In genomic region chr8:104353186-104353585, GRCm38 (mm10) we compare ENCODE assay signal across 13 mouse cellular contexts. TPM values are rescaled to one million over a fixed set of nuclear protein-coding genes. Genes with fewer than 3 reads are reported as not detected.
DNase-seq lines count a peak whose midpoint lies in the region; ATAC-seq and TF ChIP-seq lines count a peak whose summit lies in the region.
"Had no signal": no experiment of that assay in that cellular context is flagged by ENCODE, and none has a peak within 500 bp of the region (broad histone marks: within the 10 kb centered on the region; RNA-seq: fewer than 3 reads in every experiment).

No protein-coding gene starts in this region.

- no peak overlapping the region for H3K27ac ChIP-seq in kidney, embryonic 15.5 days
- no peak overlapping the region for H3K27ac ChIP-seq in cortical plate, adult 2 months (ENCODE audit: insufficient read depth, low read length)
- H3K27ac ChIP-seq in forebrain, embryonic 15.5 days (replicated peaks), result no peak overlapping the region
- peak overlapping the region; percentile 25; the same call in 1 of the 2 replicates for H3K27ac ChIP-seq in midbrain, embryonic 13.5 days
- H3K27ac ChIP-seq: limb, embryonic 12.5 days had no signal

- no peak overlapping the region for H3K9ac ChIP-seq in kidney, embryonic 15.5 days
- H3K9ac ChIP-seq in forebrain, embryonic 15.5 days (replicated peaks), result no peak overlapping the region
- no peak overlapping the region for H3K9ac ChIP-seq in midbrain, embryonic 13.5 days (replicated peaks)
- H3K9ac ChIP-seq: limb, embryonic 12.5 days had no signal

- TF ChIP-seq CTCF in cortical plate, adult 2 months (IDR thresholded peaks at IDR 0.05; ENCODE audit: extremely low read depth, insufficient read depth, low read length), result peak; percentile 32; the same call in 1 of the 2 replicates

- no peak overlapping the region for H3K4me3 ChIP-seq in kidney, embryonic 15.5 days (replicated peaks)
- no peak overlapping the region for H3K4me3 ChIP-seq in cortical plate, adult 2 months (ENCODE audit: insufficient read depth, low read length)
- no peak overlapping the region for H3K4me3 ChIP-seq in forebrain, embryonic 15.5 days
- no peak overlapping the region for H3K4me3 ChIP-seq in midbrain, embryonic 13.5 days (replicated peaks)
- H3K4me3 ChIP-seq: limb, embryonic 12.5 days had no signal

- no peaks in the 10 kb centered on the region for H3K4me1 ChIP-seq in kidney, embryonic 15.5 days
- no peaks in the 10 kb centered on the region for H3K4me1 ChIP-seq in cortical plate, adult 2 months (ENCODE audit: control insufficient read depth, insufficient read depth, low read length)
- no peaks in the 10 kb centered on the region for H3K4me1 ChIP-seq in forebrain, embryonic 15.5 days
- peaks cover 14% of the 10 kb centered on the region for H3K4me1 ChIP-seq in midbrain, embryonic 13.5 days (replicated peaks)
- H3K4me1 ChIP-seq: limb, embryonic 12.5 days had no signal

- TF ChIP-seq POLR2A in cortical plate, adult 2 months (IDR thresholded peaks at IDR 0.05; ENCODE audit: extremely low read depth, insufficient read depth, low read length), result no peak

- ATAC-seq in kidney, embryonic 15.5 days (replicated peaks; ENCODE audit: low FRiP score), result 0 out of 2 replicates have a peak, but pooled peaks have one; percentile 54
- ATAC-seq in forebrain, embryonic 15.5 days (replicated peaks), result peak; percentile 57; the same call in 1 of the 2 replicates
- ATAC-seq in midbrain, embryonic 13.5 days, result peak; percentile 81
- ATAC-seq: inflammation-experienced regulatory T-cells, adult 6 months had no signal

- DNase-seq in kidney, postnatal 25 days, result no peak
- no peak for DNase-seq in ovary, postnatal 14 days (ENCODE audit: low spot score)
- DNase-seq in layer of hippocampus, postnatal 36 days, result no peak
- DNase-seq: gastrocnemius, postnatal 14 days had no signal

- H3K9me3 ChIP-seq in kidney, embryonic 15.5 days (replicated peaks), result no peaks in the 10 kb centered on the region
- H3K9me3 ChIP-seq in forebrain, embryonic 15.5 days, result no peaks in the 10 kb centered on the region
- no peaks in the 10 kb centered on the region for H3K9me3 ChIP-seq in midbrain, embryonic 13.5 days
- H3K9me3 ChIP-seq: limb, embryonic 12.5 days had no signal

- no peak overlapping the region for H3K4me2 ChIP-seq in kidney, embryonic 15.5 days
- H3K4me2 ChIP-seq in forebrain, embryonic 15.5 days (replicated peaks), result no peak overlapping the region
- H3K4me2 ChIP-seq in midbrain, embryonic 13.5 days (replicated peaks), result no peak overlapping the region
- H3K4me2 ChIP-seq: limb, embryonic 12.5 days had no signal

- H3K36me3 ChIP-seq in kidney, embryonic 15.5 days, result peaks cover 48% of the 10 kb centered on the region
- peaks cover 8% of the 10 kb centered on the region; the same call in 1 of the 2 replicates for H3K36me3 ChIP-seq in forebrain, embryonic 15.5 days
- peaks cover 21% of the 10 kb centered on the region for H3K36me3 ChIP-seq in midbrain, embryonic 13.5 days

- H3K27me3 ChIP-seq in kidney, embryonic 15.5 days, result no peaks in the 10 kb centered on the region
- no peaks in the 10 kb centered on the region for H3K27me3 ChIP-seq in forebrain, embryonic 15.5 days
- no peaks in the 10 kb centered on the region for H3K27me3 ChIP-seq in midbrain, embryonic 13.5 days
- H3K27me3 ChIP-seq: limb, embryonic 12.5 days had no signal

- WGBS in kidney, embryonic 15.5 days, result 69% methylated on average over 5 of the region's 5 CpGs
- WGBS in forebrain, embryonic 15.5 days, result 57% methylated on average over 5 of the region's 5 CpGs
- 59% methylated on average over 5 of the region's 5 CpGs for WGBS in midbrain, embryonic 13.5 days

RNA-seq across cellular contexts. Expression of gene Cmtm3, which starts 14.0 kb away (rescaled TPM):
- polyA plus RNA-seq in kidney, embryonic 15.5 days (2015; fragmentation: Nextera tagmentation; extraction: Ambion mirVana), result 152 and 174 TPM in 2 replicates
- polyA plus RNA-seq in cortical plate, adult 2 months (2012; rRNA removed), result 19.8 and 20.4 TPM in 2 replicates
- polyA plus RNA-seq in forebrain, embryonic 15.5 days (2015; fragmentation: Nextera tagmentation; extraction: Ambion mirVana), result 32.7 and 34.3 TPM in 2 replicates
- 31.4 and 34.9 TPM in 2 replicates for polyA plus RNA-seq in midbrain, embryonic 13.5 days (2015; fragmentation: Nextera tagmentation; extraction: Ambion mirVana)
- total RNA-seq in layer of hippocampus, postnatal 36 days (2021), result 10 to 100 TPM; 11.7 to 17.4 TPM

RNA-seq across cellular contexts. Expression of gene Cmtm2b, which starts 31.2 kb away (rescaled TPM):
- not detected in 2 replicates for polyA plus RNA-seq in kidney, embryonic 15.5 days (2015; fragmentation: Nextera tagmentation; extraction: Ambion mirVana)
- polyA plus RNA-seq in cortical plate, adult 2 months (2012; rRNA removed), result not detected in 2 replicates
- polyA plus RNA-seq in forebrain, embryonic 15.5 days (2015; fragmentation: Nextera tagmentation; extraction: Ambion mirVana), result not detected in 2 replicates
- polyA plus RNA-seq in midbrain, embryonic 13.5 days (2015; fragmentation: Nextera tagmentation; extraction: Ambion mirVana), result not detected in 2 replicates
- not detected for total RNA-seq in layer of hippocampus, postnatal 36 days (2021)
- total RNA-seq: adrenal gland, postnatal 4 days; gastrocnemius, postnatal 14 days; monocyte, adult 5-6 weeks had no signal
- polyA plus RNA-seq: inflammation-experienced regulatory T-cells, adult 6 months; limb, embryonic 12.5 days; small intestine, adult 2 months had no signal

RNA-seq across cellular contexts. Expression of gene Gm11020, which starts 31.8 kb away (rescaled TPM):
- polyA plus RNA-seq in kidney, embryonic 15.5 days (2015; fragmentation: Nextera tagmentation; extraction: Ambion mirVana), result not detected in 2 replicates
- polyA plus RNA-seq in cortical plate, adult 2 months (2012; rRNA removed), result not detected in 2 replicates
- polyA plus RNA-seq in forebrain, embryonic 15.5 days (2015; fragmentation: Nextera tagmentation; extraction: Ambion mirVana), result not detected in 2 replicates
- polyA plus RNA-seq in midbrain, embryonic 13.5 days (2015; fragmentation: Nextera tagmentation; extraction: Ambion mirVana), result not detected in 2 replicates
- not detected for total RNA-seq in layer of hippocampus, postnatal 36 days (2021)
- total RNA-seq: adrenal gland, postnatal 4 days; gastrocnemius, postnatal 14 days; monocyte, adult 5-6 weeks had no signal
- polyA plus RNA-seq: inflammation-experienced regulatory T-cells, adult 6 months; limb, embryonic 12.5 days; small intestine, adult 2 months had no signal

RNA-seq across cellular contexts. Expression of gene Cmtm4, which starts 42.4 kb away (rescaled TPM):
- 3.9 and 4.1 TPM in 2 replicates for polyA plus RNA-seq in kidney, embryonic 15.5 days (2015; fragmentation: Nextera tagmentation; extraction: Ambion mirVana)
- 45.7 and 46.2 TPM in 2 replicates for polyA plus RNA-seq in cortical plate, adult 2 months (2012; rRNA removed)
- 2.6 and 2.9 TPM in 2 replicates for polyA plus RNA-seq in forebrain, embryonic 15.5 days (2015; fragmentation: Nextera tagmentation; extraction: Ambion mirVana)
- polyA plus RNA-seq in midbrain, embryonic 13.5 days (2015; fragmentation: Nextera tagmentation; extraction: Ambion mirVana), result 1.8 TPM in 2 replicates
- total RNA-seq in layer of hippocampus, postnatal 36 days (2021), result 10 to 100 TPM; 59.5 to 62.7 TPM

RNA-seq across cellular contexts. Expression of gene Cmtm1, which starts 43.2 kb away (rescaled TPM):
- polyA plus RNA-seq in kidney, embryonic 15.5 days (2015; fragmentation: Nextera tagmentation; extraction: Ambion mirVana), result not detected in 2 replicates
- polyA plus RNA-seq in cortical plate, adult 2 months (2012; rRNA removed), result not detected in 2 replicates
- polyA plus RNA-seq in forebrain, embryonic 15.5 days (2015; fragmentation: Nextera tagmentation; extraction: Ambion mirVana), result not detected in 2 replicates
- polyA plus RNA-seq in midbrain, embryonic 13.5 days (2015; fragmentation: Nextera tagmentation; extraction: Ambion mirVana), result not detected in 2 replicates
- not detected for total RNA-seq in layer of hippocampus, postnatal 36 days (2021)
- total RNA-seq: adrenal gland, postnatal 4 days; gastrocnemius, postnatal 14 days; monocyte, adult 5-6 weeks had no signal
- polyA plus RNA-seq: inflammation-experienced regulatory T-cells, adult 6 months; limb, embryonic 12.5 days; small intestine, adult 2 months had no signal
